Mouse (Mus musculus): ENCODE measurements at regions not wholly inside any gene's neighbourhood (a gene's known extent, or its start where the extent isn't known, plus 50 kb on each side); places are given as distances from the start of the nearest gene placed in this dataset.

DNA sequence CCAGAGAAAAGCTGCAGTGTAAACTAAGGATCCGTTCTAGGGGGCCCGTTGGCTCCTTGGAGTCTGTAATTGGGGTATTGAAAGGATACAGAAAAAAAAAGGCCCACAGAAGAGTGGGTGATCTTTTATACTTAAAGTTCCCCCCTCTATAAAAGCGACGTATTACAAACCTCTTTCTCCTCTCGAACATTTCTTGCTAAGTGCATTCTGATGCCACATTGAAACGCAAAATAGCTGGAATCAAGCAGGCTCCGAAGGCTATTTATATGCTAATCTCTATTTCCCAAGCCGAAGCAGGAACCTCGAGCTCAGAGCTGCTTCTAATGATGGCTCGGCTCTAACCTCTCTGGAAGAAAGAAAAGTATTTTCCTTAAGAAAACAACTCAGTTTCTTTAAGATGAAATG, 117.8 kb upstream of the 4930535I16Rik start:
- Histone ChIP-seq H3K27ac (ENCODE audit: low read length) (peak overlapping the region; percentile 81), H3K9me3 (replicated peaks; ENCODE audit: control insufficient read depth, low read length, poor library complexity, severe bottlenecking) (no peaks in the 10 kb centered on the region), H3K4me2 (ENCODE audit: low read length) (peak overlapping the region; percentile 38), H3K4me3 (ENCODE audit: low read depth, low read length) (no peak overlapping the region), H3K4me1 (ENCODE audit: control insufficient read depth, insufficient read depth, low read length) (peaks cover 32% of the 10 kb centered on the region), H3K36me3 (ENCODE audit: control insufficient read depth, insufficient read depth, low read length) (no peaks in the 10 kb centered on the region), H3K9ac (ENCODE audit: low read depth, low read length) (0 out of 2 replicates have a peak overlapping the region, but pooled peaks have one; percentile 4), H3K27me3 (ENCODE audit: control insufficient read depth, insufficient read depth, low read depth, low read length) (no peaks in the 10 kb centered on the region)
- WGBS: 4% methylated on average over 10 of the region's 10 CpGs
- peak; percentile 82 for ATAC-seq

DNA sequence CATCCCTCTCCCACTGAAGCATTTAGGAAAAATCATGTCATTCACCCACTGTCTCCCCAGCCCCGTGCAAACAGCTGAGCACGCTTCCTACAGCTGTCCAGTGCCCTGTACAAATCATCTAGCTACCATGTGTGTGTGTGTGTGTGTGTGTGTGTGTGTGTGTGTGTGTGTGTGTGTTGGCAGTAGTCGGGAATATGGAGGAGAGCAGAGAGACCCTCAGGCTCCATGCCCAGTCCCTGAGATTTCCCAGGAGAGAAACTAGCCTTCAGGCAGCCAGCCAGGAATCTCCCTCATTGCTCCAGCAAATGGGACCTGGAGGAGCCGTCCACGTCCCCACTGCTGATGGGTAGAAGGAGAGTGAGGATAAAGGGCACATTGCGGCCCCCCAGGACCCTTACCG, 117.4 kb upstream of the 4930535I16Rik start:
- 4% methylated on average over 7 of the region's 7 CpGs for WGBS
- Histone ChIP-seq H3K9ac (ENCODE audit: low read depth, low read length) (0 out of 2 replicates have a peak overlapping the region, but pooled peaks have one; percentile 4), H3K9me3 (replicated peaks; ENCODE audit: control insufficient read depth, low read length, poor library complexity, severe bottlenecking) (no peaks in the 10 kb centered on the region), H3K4me3 (ENCODE audit: low read depth, low read length) (no peak overlapping the region), H3K27me3 (ENCODE audit: control insufficient read depth, insufficient read depth, low read depth, low read length) (no peaks in the 10 kb centered on the region), H3K4me1 (ENCODE audit: control insufficient read depth, insufficient read depth, low read length) (peaks cover 32% of the 10 kb centered on the region), H3K36me3 (ENCODE audit: control insufficient read depth, insufficient read depth, low read length) (no peaks in the 10 kb centered on the region), H3K4me2 (ENCODE audit: low read length) (peak overlapping the region; percentile 38), H3K27ac (ENCODE audit: low read length) (peak overlapping the region; percentile 81)
- peak; percentile 81 for ATAC-seq

DNA sequence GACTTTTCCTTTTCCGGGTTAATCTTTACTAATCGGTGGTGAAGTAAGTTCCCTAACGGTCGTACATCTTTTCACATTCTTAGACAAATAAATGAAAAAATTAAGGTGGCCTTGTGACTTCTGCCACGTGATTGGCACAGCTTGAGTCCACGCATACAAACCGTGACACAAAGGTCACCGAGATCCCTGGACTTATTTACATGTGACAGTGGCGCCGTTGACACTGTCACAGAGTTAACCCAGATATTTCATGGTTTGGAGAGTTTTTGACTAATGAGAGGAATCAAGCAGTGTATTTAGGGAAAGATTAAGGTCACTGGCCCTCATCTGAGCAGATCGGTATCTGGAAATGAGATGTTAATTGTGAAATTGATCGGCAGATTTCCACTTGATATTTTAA, 110.2 kb upstream of the 4930535I16Rik start:
- Histone ChIP-seq H3K9ac (ENCODE audit: low read depth, low read length) (no peak overlapping the region), H3K4me1 (ENCODE audit: control insufficient read depth, insufficient read depth, low read length) (0 out of 2 replicates have a peak, but pooled peaks cover 2% of the 10 kb centered on the region), H3K4me3 (ENCODE audit: low read depth, low read length) (no peak overlapping the region), H3K27me3 (ENCODE audit: control insufficient read depth, insufficient read depth, low read depth, low read length) (no peaks in the 10 kb centered on the region), H3K36me3 (ENCODE audit: control insufficient read depth, insufficient read depth, low read length) (no peaks in the 10 kb centered on the region), H3K27ac (ENCODE audit: low read length) (no peak overlapping the region), H3K4me2 (ENCODE audit: low read length) (no peak overlapping the region), H3K9me3 (replicated peaks; ENCODE audit: control insufficient read depth, low read length, poor library complexity, severe bottlenecking) (no peaks in the 10 kb centered on the region)
- 87% methylated on average over 12 of the region's 12 CpGs for WGBS
- no peak for ATAC-seq

DNA sequence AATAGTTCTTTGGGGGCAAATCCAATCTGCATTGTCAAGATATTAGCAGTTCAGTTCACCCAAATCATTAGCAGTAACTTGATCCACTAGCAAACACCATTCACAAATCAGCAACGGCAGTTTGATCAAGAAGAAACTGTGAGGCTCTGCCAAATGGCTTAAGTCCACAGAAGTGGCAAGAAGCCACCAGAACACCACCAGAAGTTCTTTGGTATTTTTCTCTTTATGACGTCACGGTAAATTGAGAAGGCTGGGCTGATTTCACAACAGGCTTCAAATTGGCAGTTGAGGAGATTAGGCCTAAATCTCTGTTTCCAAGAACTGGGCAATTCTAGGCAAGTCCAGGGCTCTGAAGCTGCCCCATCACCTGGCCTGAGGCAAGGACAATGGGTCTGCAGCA, 98.6 kb upstream of the 4930535I16Rik start:
- Histone ChIP-seq H3K9me3 (replicated peaks; ENCODE audit: control insufficient read depth, low read length, poor library complexity, severe bottlenecking) (no peaks in the 10 kb centered on the region), H3K4me2 (ENCODE audit: low read length) (no peak overlapping the region), H3K9ac (ENCODE audit: low read depth, low read length) (no peak overlapping the region), H3K36me3 (ENCODE audit: control insufficient read depth, insufficient read depth, low read length) (no peaks in the 10 kb centered on the region), H3K4me3 (ENCODE audit: low read depth, low read length) (no peak overlapping the region), H3K4me1 (ENCODE audit: control insufficient read depth, insufficient read depth, low read length) (0 out of 2 replicates have a peak, but pooled peaks cover 3% of the 10 kb centered on the region), H3K27ac (ENCODE audit: low read length) (no peak overlapping the region), H3K27me3 (ENCODE audit: control insufficient read depth, insufficient read depth, low read depth, low read length) (no peaks in the 10 kb centered on the region)
- 67% methylated on average over 3 of the region's 3 CpGs for WGBS
- ATAC-seq: no peak

- H3K4me3 ChIP-seq (ENCODE audit: low read depth, low read length): no peak overlapping the region
- H3K9me3 ChIP-seq (replicated peaks; ENCODE audit: control insufficient read depth, low read length, poor library complexity, severe bottlenecking): no peaks in the 10 kb centered on the region
- ATAC-seq: 0 out of 2 replicates have a peak, but pooled peaks have one; percentile 17
- no peaks in the 10 kb centered on the region for H3K36me3 ChIP-seq (ENCODE audit: control insufficient read depth, insufficient read depth, low read length)
- H3K27me3 ChIP-seq (ENCODE audit: control insufficient read depth, insufficient read depth, low read depth, low read length): no peaks in the 10 kb centered on the region
- no peak overlapping the region; the same call in 1 of the 2 replicates for H3K27ac ChIP-seq (ENCODE audit: low read length)
- H3K4me1 ChIP-seq (ENCODE audit: control insufficient read depth, insufficient read depth, low read length): 0 out of 2 replicates have a peak, but pooled peaks cover 3% of the 10 kb centered on the region
- no peak overlapping the region for H3K4me2 ChIP-seq (ENCODE audit: low read length)
- WGBS: 42% methylated on average over 6 of the region's 6 CpGs
- H3K9ac ChIP-seq (ENCODE audit: low read depth, low read length): no peak overlapping the region
Measured at GRCm38 (mm10) chr4:124015323-124015722, 97.5 kb upstream of the 4930535I16Rik start.

DNA sequence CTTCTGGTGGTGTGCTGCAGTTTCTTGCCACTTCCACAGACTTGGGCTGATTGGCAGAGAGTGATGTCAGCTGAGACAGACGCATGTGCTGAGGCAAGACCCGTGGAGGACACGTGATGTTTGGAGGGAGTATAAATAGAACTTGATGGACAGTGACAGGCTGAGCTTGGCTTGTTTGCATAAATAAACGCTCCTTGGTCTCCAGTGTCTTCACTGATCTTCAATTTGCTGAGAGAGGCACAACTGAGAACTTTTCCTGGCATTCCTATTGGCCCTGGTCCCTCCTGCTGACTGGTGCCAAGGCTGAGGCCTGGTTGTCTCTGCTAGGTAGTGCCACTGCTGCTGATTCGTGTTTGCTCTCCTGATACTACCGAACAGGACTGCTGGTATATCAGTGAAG, 94.6 kb upstream of the 4930535I16Rik start:
- 0 out of 2 replicates have a peak, but pooled peaks cover 3% of the 10 kb centered on the region for H3K4me1 ChIP-seq (ENCODE audit: control insufficient read depth, insufficient read depth, low read length)
- H3K4me3 ChIP-seq (ENCODE audit: low read depth, low read length): no peak overlapping the region
- no peaks in the 10 kb centered on the region for H3K36me3 ChIP-seq (ENCODE audit: control insufficient read depth, insufficient read depth, low read length)
- H3K9me3 ChIP-seq (replicated peaks; ENCODE audit: control insufficient read depth, low read length, poor library complexity, severe bottlenecking): no peaks in the 10 kb centered on the region
- 78% methylated on average over 6 of the region's 6 CpGs for WGBS
- H3K27ac ChIP-seq (ENCODE audit: low read length): no peak overlapping the region
- H3K9ac ChIP-seq (ENCODE audit: low read depth, low read length): no peak overlapping the region
- H3K4me2 ChIP-seq (ENCODE audit: low read length): no peak overlapping the region
- no peaks in the 10 kb centered on the region for H3K27me3 ChIP-seq (ENCODE audit: control insufficient read depth, insufficient read depth, low read depth, low read length)
- ATAC-seq: no peak

- 100% methylated on average over 1 of the region's 1 CpGs for WGBS
- ATAC-seq: no peak
Measured at GRCm38 (mm10) chr4:124008725-124009124, 90.9 kb upstream of the 4930535I16Rik start.

GRCm38 (mm10) chr4:124005626-124006315, 87.9 kb upstream of the 4930535I16Rik start:
- WGBS: 59% methylated on average over 17 of the region's 17 CpGs
- Histone ChIP-seq H3K4me2 (ENCODE audit: low read length) (no peak overlapping the region), H3K27me3 (ENCODE audit: control insufficient read depth, insufficient read depth, low read depth, low read length) (no peaks in the 10 kb centered on the region), H3K4me1 (ENCODE audit: control insufficient read depth, insufficient read depth, low read length) (peaks cover 3% of the 10 kb centered on the region; the same call in 1 of the 2 replicates), H3K27ac (ENCODE audit: low read length) (no peak overlapping the region), H3K4me3 (ENCODE audit: low read depth, low read length) (no peak overlapping the region), H3K9ac (ENCODE audit: low read depth, low read length) (no peak overlapping the region), H3K9me3 (replicated peaks; ENCODE audit: control insufficient read depth, low read length, poor library complexity, severe bottlenecking) (no peaks in the 10 kb centered on the region), H3K36me3 (ENCODE audit: control insufficient read depth, insufficient read depth, low read length) (no peaks in the 10 kb centered on the region)
- no peak for ATAC-seq

More at GRCm38 (mm10) chr4:124008725-124009124, 90.9 kb upstream of the 4930535I16Rik start:
- H3K4me3 ChIP-seq (ENCODE audit: low read depth, low read length): no peak overlapping the region
- peaks cover 3% of the 10 kb centered on the region; the same call in 1 of the 2 replicates for H3K4me1 ChIP-seq (ENCODE audit: control insufficient read depth, insufficient read depth, low read length)
- no peak overlapping the region for H3K9ac ChIP-seq (ENCODE audit: low read depth, low read length)
- no peaks in the 10 kb centered on the region for H3K9me3 ChIP-seq (replicated peaks; ENCODE audit: control insufficient read depth, low read length, poor library complexity, severe bottlenecking)
- no peak overlapping the region for H3K4me2 ChIP-seq (ENCODE audit: low read length)
- H3K36me3 ChIP-seq (ENCODE audit: control insufficient read depth, insufficient read depth, low read length): no peaks in the 10 kb centered on the region
- no peaks in the 10 kb centered on the region for H3K27me3 ChIP-seq (ENCODE audit: control insufficient read depth, insufficient read depth, low read depth, low read length)
- no peak overlapping the region for H3K27ac ChIP-seq (ENCODE audit: low read length)

DNA sequence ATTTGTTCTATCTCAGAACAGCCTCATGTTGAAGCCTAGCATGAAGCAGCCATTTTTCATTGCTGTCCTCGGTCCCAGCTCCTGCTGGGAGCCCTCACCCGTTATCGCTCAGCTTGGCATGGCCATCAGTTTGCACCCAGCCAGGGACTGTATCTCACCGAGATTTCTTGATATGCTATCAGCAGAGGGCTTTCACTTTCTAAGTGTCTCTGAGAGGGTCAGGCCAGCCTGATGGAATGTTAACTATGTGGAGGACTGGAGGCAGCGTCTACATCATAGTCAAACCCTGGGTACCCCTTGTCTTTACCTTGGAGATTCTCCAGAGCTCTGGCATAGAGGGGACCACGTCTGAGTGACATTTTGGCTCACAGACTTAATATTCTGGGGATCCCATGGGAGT, 84.9 kb upstream of the 4930535I16Rik start:
- WGBS: 74% methylated on average over 6 of the region's 6 CpGs
- no peak for ATAC-seq

More for the DNA sequence above, 84.9 kb upstream of the 4930535I16Rik start:
- Histone ChIP-seq H3K27ac (ENCODE audit: low read length) (no peak overlapping the region), H3K4me3 (ENCODE audit: low read depth, low read length) (no peak overlapping the region), H3K9ac (ENCODE audit: low read depth, low read length) (no peak overlapping the region), H3K36me3 (ENCODE audit: control insufficient read depth, insufficient read depth, low read length) (no peaks in the 10 kb centered on the region), H3K9me3 (replicated peaks; ENCODE audit: control insufficient read depth, low read length, poor library complexity, severe bottlenecking) (no peaks in the 10 kb centered on the region), H3K27me3 (ENCODE audit: control insufficient read depth, insufficient read depth, low read depth, low read length) (no peaks in the 10 kb centered on the region), H3K4me1 (ENCODE audit: control insufficient read depth, insufficient read depth, low read length) (peaks cover 10% of the 10 kb centered on the region), H3K4me2 (ENCODE audit: low read length) (no peak overlapping the region)

Measured in midbrain, embryonic 16.5 days (tissue).